Mouse (Mus musculus) right cerebral cortex, postnatal 25 days (tissue): ENCODE measurements around the gene Trhde.

Experiments used
- DNase-seq: peaks from one replicate; pipeline ENCODE4 v3.0.0; 2022

The Trhde gene

DNA sequence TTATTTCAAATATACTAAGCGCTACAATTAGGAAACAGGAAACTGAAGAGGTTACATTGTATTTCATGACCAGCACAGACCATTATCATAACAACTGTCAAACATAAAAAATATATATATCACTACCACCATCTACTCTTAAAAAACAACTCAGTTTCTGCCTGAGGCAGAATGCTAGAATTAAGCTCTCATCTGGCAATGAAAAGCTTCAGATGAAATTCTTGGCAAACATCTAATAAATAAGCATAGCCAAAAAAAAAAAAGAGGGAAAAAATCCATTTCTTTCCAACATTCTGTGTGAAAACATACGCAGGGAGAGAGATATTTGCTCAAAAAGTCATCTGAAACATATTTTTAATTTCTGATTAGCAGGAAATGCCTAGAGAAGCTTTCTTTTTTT lies 67.0 kb downstream of the Trhde start:
- DNase-seq = no peak

DNA sequence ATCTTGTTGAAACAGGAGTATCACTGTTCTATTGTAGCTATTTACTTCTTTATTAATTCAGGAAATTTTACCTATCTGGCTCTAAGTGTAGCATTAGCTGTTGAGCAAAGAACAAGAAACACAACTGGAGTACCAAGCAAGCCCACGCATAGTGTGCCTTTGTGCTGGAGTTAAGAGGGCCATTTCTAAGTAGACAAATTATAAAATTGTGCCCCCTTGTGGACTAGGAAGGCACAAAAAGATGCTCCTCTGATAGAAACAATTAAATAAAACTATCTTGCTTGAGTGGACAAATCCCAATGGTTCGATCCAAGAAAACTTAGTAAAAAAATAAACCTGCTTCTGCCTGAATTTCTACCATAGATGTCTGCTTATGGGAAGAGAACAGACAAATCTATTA lies 76.5 kb downstream of the Trhde start:
- no peak for DNase-seq

- DNase-seq = no peak
Measured at GRCm38 (mm10) chr10:114701791-114702190, 100.3 kb downstream of the Trhde start.

GRCm38 (mm10) chr10:114671791-114672415 lies 130.2 kb downstream of the Trhde start:
- DNase-seq = no peak

DNA sequence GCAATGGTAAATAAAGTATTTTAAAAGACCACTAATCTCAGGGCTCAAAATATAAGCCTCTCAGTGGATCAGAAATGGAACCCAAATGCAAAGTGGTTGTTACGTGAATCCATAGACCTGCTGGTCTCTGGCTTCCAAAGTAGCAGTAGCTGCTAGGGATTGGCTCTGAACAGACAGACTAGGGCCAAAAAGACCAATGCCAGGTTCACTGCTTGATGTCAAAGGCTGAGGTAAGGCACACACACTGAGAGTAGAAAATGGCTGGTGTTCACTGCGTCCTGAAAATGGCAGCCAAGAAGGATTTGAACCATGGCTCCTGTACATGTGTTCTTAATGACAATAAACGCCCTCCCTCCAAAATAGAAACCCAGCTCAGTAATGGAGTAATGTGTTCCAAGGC lies 209.1 kb downstream of the Trhde start:
- no peak for DNase-seq

DNA sequence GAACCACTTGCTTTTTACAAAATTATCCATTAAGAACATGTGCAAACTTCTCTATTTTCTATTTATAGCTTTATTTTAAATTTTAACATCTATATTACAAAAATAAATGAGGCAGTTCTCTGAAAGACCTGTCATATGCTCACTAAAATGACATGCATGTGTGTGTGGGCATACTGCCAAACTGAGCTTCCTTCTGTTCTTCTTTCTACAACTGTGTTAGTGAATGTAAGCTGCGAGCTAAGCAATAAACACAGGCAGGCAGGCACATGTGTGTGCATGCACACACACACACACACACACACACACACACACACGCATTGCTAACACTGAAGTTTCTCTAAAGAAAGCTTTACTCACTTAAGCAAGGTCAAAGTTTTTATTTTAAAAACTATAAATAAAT lies 223.2 kb downstream of the Trhde start:
- no peak for DNase-seq

DNA sequence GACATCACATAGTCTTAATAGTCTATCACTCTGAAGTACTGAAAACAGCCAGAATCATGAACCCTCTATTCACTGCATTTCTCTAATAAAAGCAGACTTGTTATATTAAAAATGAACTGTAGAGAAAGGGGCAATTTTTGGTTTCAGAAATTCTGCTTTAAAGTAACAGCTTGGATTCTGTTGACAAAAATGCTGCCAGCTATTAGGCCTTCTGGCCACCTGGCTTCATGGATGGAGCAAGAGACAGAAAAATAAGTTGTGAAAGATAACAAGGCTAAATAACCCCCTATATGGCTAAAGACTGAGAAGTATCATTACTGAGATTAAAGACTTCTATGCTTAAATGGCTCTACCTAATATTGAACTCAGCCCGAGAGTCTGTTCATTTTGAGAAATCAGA lies 234.2 kb downstream of the Trhde start:
- no peak for DNase-seq

DNA sequence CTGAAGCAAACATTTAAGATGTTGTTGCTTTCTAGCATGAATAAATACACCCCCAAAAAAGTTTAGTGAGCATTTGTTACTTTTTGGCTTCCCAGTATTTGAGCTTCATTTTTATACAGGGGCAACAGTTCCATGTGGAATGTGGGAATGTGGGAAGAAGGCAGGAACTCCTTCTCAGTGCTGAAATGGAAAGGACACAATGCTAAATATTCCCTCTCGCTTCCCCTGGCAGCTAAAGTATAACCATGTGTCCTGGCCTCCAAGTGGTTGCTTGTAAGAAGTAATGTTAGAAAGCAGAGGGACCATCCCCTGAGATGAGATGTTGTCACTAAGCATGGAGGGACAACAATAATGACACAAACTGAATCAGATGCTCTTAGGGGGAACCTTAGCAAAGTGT lies 292.9 kb downstream of the Trhde start:
- peak; percentile 5 for DNase-seq

DNA sequence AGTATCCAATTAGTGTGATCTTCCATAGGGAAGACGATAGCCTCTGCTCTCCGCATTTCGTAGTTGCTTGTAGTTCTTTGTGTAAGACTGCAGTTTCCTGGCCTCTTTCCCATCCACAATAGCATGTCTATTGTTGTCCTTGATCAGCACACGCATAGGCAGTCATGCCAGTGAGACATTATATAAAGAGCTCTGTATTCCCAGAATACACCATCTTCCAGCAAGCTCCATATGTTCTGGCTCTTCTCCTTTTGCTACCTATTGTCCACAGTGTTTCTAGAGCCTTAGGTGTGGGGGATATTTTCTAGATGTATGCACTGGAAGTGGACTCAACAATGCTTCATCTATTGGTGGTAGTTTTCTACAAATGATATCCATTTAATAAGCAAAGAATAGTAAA lies 313.3 kb downstream of the Trhde start:
- no peak for DNase-seq

DNA sequence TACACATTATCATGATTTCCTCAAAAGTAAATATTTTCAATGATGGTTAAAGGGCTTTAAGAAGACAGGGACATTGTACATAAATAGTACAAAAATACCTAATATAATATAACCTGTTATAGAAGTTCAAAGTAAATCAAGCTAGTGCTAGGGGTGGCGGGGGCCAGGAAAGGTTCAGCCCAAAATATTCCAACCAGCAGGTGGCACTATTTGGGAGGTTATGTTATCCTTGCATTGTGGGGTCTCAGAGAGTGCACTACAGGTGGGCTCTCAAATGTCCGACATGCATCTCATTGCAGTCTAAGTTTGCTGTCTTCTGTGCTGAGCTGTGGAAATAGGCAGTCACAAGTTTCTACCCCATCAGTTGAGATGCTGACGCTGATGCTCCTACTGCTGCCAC lies 346.5 kb downstream of the Trhde start:
- no peak for DNase-seq

DNA sequence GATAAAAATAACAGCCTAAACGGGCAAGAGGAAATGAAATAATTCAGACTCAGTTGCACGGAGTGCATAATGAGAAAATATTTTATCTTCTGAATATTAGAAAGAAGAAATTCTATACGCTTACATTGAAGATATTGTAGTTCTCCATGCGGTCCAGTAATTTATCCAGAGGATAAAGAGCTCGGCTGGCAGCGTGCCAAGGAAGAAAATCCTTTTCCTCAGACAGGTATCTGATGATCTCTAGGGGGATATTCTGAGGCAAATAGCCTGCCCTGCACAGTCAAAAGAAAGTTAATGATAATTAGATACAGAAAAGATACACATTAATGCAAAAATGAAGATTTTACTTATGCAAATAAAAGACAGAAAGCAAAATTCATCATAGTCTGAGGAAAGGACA lies 354.0 kb downstream of the Trhde start:
- no peak for DNase-seq

DNA sequence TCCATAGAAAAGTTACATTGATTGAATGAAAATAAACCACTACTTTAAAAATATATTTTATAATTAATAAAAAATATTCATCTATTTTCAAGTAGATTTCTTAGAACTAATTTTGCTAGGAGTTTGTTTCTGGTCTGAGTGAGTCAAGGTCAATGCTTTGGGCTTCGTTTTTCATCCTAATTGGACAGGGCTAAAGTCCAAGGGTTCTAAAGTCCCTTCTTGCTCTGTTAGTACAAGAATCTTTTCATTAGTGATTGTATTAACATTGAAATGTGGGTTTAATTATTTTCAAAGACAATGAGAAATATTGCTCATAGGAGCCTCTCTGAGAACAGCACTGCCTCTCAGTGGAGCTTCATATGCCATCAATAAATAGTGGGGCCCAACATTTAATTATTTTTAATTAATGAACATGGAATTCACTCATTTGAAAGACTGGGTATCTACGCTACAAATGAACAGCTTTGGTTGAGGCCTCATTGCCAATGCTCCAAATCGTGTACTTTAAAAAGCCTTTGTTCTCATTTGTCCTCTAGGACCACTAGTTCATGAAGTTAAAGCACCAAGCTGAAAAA lies 383.1 kb downstream of the Trhde start:
- DNase-seq = no peak

GRCm38 (mm10) chr10:114415717-114416116 lies 386.4 kb downstream of the Trhde start:
- no peak for DNase-seq

- no peak for DNase-seq
Measured at GRCm38 (mm10) chr10:114405260-114405659, 396.8 kb downstream of the Trhde start.

- DNase-seq = no peak
Measured at GRCm38 (mm10) chr10:114403795-114404194, 398.3 kb downstream of the Trhde start.

DNA sequence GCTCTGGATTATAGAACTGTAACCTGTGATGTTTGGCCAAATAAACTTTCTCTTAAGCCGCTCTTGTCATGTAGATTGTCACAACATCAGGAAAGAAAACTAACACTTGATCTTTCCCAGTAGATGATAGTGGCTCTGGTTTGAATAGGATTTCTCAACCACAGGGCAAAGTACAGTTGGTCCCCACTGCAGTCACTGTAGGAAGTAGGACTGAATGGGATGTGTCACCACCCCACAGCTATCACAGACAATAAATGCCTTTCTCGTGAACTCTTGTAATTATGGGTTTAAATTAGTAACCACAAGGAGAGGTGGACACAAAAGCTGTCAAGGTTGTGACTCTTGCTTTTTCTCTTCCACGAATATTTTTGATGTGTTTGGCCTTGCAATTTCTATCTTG lies 431.3 kb downstream of the Trhde start:
- no peak for DNase-seq

DNA sequence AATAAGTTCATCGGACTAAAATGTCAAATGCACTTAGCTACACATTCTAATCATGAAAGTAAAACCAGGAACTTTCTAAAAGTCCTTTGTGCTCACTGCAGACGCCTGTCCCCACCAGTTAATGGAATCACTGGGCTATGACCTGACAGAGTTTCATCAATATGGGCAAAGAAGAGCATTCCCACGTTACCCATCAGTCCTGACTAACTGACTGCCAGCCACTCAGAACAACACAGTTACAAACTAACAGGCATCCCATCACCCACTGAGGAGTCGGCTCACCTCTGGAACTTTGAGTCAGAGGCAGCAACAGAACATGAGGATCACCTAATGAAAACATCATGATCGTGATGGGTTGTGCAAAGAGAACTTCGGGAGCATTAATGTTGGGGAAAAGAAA lies 438.7 kb downstream of the Trhde start:
- DNase-seq = no peak

- DNase-seq = no peak
Measured at GRCm38 (mm10) chr10:114362631-114363030, 439.5 kb downstream of the Trhde start.
